Mouse (Mus musculus): ENCODE data around the gene Olfr279. TPM values are rescaled to one million over a fixed set of nuclear protein-coding genes. Genes with fewer than 3 reads are reported as not detected.

The Olfr279 gene
- polyA plus RNA-seq, 1 experiment from 2014 or later: not detected

DNA sequence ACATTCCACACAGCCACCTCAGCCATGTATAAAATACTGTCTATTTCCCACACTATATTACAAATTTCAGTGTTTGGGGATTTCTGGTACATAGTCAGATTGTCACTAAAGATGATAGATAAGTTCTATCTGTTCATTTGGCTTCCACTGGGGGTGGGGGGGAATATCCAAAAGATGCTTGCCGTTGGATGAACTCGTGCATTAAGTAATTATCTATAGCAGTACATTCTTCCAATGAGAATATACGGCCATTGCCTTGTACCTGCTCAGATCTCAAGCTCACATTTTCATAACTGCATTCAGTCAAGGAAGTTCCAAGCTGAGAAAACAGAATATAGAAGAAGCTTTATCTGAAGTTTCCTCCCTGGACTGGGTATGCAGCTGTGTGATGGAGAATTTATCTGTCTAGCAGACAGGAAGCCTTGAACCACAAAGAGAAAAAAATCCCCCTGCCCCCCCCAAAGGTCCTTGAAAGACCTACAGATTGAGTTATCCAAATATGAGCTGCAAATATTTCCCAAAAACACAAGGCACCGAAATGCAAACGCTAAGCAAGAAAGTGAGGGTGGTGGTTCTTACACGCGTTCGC lies 5.7 kb upstream of the Olfr279 start:
- no peak for ATAC-seq (ENCODE audit: borderline replicate concordance, extremely low read depth, low FRiP score, low TSS enrichment)
- Histone ChIP-seq H3K9ac (no peak overlapping the region), H3K9me3 (no peaks in the 10 kb centered on the region), H3K27me3 (no peaks in the 10 kb centered on the region), H3K4me3 (no peak overlapping the region), H3K36me3 (no peaks in the 10 kb centered on the region), H3K4me2 (no peak overlapping the region), H3K4me1 (no peaks in the 10 kb centered on the region), H3K27ac (no peak overlapping the region)
- 90% methylated on average over 8 of the region's 8 CpGs for WGBS

DNA sequence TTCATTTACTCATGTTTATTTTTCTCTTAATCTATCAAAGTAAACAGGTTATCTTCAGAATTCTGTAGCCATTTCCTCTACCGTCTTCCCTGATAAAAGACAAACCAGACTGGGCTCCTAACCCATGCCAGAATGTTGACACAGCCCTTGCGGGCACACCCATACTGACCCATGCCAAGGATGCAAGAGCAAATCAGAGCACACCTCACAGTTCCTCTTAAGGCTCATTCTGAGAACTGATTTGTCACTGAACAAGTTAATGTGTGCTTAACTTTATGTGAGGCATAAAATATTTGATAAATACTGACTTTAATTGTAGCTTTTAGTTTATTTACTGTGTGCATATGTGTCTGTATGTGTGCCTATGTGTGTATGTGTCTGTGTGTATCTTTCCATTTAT lies 870 bp upstream of the Olfr279 start:
- no peak for ATAC-seq (ENCODE audit: borderline replicate concordance, extremely low read depth, low FRiP score, low TSS enrichment)

DNA sequence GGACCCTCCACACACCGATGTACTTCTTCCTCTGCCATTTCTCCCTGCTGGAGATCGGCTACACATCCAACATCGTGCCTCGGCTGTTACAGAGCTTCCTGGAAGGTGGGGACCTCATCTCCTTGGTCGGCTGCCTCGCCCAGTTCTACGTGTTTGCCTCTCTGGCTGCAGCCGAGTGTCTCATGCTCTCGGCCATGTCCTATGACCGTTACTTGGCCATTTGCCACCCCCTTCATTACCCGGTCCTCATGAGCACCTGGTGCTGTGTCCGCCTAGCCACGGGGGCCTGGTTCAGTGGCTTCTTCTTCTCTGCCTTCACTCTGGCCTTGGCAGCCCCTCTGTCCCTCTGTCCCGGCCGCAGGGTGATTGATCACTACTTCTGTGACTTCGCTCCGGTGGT lies 5.4 kb downstream of the Olfr279 start:
- Histone ChIP-seq H3K27ac (no peak overlapping the region), H3K4me2 (no peak overlapping the region), H3K27me3 (no peaks in the 10 kb centered on the region), H3K36me3 (no peaks in the 10 kb centered on the region), H3K4me1 (no peaks in the 10 kb centered on the region), H3K9ac (no peak overlapping the region), H3K4me3 (no peak overlapping the region), H3K9me3 (no peaks in the 10 kb centered on the region)
- no peak for ATAC-seq (ENCODE audit: borderline replicate concordance, extremely low read depth, low FRiP score, low TSS enrichment)
- WGBS: 70% methylated on average over 17 of the region's 17 CpGs

More for the DNA sequence above, 870 bp upstream of the Olfr279 start:
- Histone ChIP-seq H3K27ac (no peak overlapping the region), H3K4me1 (no peaks in the 10 kb centered on the region), H3K9ac (no peak overlapping the region), H3K36me3 (no peaks in the 10 kb centered on the region), H3K4me2 (no peak overlapping the region), H3K27me3 (no peaks in the 10 kb centered on the region), H3K4me3 (no peak overlapping the region), H3K9me3 (no peaks in the 10 kb centered on the region)
- WGBS: 41% methylated on average over 2 of the region's 2 CpGs

DNA sequence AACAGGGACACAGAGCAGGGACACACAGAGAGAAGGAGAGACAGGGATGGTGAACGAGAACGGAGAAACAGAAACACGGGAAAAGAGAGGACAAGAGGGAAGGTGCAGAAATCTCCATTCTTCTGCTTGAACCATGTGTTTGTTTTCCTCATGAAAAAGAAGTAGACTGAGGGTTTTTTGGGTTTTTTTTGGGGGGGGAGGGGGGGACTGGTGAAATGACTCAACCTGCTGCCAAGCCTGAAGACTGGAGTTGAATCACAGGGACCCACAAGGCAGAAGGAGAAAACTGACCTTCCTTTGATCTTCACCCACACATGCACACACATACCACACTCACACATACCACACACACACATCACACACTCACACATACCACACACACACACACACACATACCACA lies 11.1 kb downstream of the Olfr279 start:
- H3K36me3 ChIP-seq: no peaks in the 10 kb centered on the region
- ATAC-seq (ENCODE audit: borderline replicate concordance, extremely low read depth, low FRiP score, low TSS enrichment): no peak
- 73% methylated on average over 3 of the region's 3 CpGs for WGBS
- H3K4me1 ChIP-seq: no peaks in the 10 kb centered on the region
- H3K9ac ChIP-seq: no peak overlapping the region
- H3K4me2 ChIP-seq: no peak overlapping the region
- H3K4me3 ChIP-seq: no peak overlapping the region
- H3K27ac ChIP-seq: no peak overlapping the region
- no peaks in the 10 kb centered on the region for H3K27me3 ChIP-seq
- H3K9me3 ChIP-seq: no peaks in the 10 kb centered on the region

DNA sequence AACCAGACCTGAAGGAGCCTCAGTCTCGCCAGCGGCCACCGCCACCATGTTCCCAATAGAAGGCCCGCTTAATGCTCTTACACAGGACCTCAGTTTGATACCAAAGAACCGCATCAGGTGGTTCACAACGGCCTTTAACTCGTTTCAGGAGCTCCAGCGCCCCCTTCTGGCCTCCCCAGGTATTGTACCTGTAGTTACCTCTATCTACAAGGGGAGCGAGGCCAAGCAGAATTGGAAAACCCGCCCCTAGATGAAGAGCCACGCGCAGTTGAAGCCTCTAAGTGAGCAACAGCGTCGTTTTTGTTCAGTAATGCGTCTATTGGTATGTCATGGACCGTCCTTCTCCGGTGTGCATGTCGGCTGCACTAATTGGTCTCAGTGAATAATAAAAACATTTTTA lies 12.3 kb downstream of the Olfr279 start:
- H3K9ac ChIP-seq: no peak overlapping the region
- no peaks in the 10 kb centered on the region for H3K36me3 ChIP-seq
- H3K4me1 ChIP-seq: no peaks in the 10 kb centered on the region
- H3K4me2 ChIP-seq: no peak overlapping the region
- no peak overlapping the region for H3K27ac ChIP-seq
- H3K4me3 ChIP-seq: no peak overlapping the region
- H3K27me3 ChIP-seq: no peaks in the 10 kb centered on the region
- no peak for ATAC-seq (ENCODE audit: borderline replicate concordance, extremely low read depth, low FRiP score, low TSS enrichment)
- H3K9me3 ChIP-seq: no peaks in the 10 kb centered on the region
- 13% methylated on average over 18 of the region's 18 CpGs for WGBS

DNA sequence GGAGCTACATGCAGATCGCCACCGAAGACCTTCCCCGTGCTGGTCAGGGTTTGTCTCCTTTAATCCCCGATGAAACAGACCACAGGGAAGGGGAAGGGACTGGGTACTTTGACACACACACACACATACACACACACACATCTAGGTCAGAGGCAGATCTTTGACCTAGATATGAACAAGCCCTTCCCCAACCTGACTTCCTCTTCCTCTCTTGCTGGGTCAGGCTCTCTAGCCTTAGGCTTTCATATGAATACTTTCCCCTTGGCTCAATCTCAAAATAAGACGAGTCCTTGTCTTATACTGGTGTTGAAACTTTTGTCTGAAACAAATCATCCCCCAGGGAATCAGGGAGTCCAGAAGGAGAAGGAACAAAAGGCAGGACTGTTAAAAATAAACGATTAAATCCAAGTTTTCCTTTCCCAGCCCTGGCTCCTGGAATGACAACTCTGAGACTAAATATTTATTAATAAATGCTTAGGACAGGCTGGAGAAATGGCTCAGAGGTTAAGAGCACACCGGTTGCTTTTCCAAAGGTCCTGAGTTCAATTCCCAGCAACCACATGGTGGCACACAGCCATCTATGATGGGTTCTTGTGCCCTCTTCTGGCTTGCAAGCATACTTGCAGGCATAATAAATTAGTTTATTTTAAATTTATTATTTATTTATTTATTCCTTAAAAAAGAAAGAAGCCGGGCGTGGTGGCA lies 14.2 kb downstream of the Olfr279 start:
- no peak overlapping the region for H3K4me2 ChIP-seq
- H3K4me3 ChIP-seq: no peak overlapping the region
- no peaks in the 10 kb centered on the region for H3K27me3 ChIP-seq
- H3K9me3 ChIP-seq: no peaks in the 10 kb centered on the region
- H3K36me3 ChIP-seq: no peaks in the 10 kb centered on the region
- WGBS: 71% methylated on average over 9 of the region's 9 CpGs
- H3K27ac ChIP-seq: no peak overlapping the region
- peaks cover 4% of the 10 kb centered on the region for H3K4me1 ChIP-seq
- no peak overlapping the region for H3K9ac ChIP-seq
- ATAC-seq (ENCODE audit: borderline replicate concordance, extremely low read depth, low FRiP score, low TSS enrichment): no peak

DNA sequence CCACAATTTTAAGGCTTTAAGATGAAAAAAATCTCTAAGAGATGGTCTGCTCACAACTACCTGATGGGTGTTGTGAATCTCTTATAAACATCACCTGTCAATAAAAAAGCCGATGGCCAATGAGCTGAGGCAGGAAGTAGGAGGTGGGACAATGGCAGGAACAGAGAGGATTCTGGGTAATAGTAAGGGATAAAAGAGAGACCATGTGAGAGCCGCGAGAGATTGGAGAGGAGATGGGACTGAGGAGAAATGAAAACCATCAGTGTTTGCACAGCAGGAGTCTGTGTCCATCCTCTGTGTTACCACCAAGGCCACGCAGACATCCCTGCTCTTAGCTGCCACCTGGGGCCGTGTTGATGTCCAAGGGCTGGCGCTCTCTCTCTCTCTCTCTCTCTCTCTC lies 15.1 kb downstream of the Olfr279 start:
- Histone ChIP-seq H3K9ac (no peak overlapping the region), H3K27me3 (no peaks in the 10 kb centered on the region), H3K9me3 (no peaks in the 10 kb centered on the region), H3K36me3 (no peaks in the 10 kb centered on the region), H3K4me2 (no peak overlapping the region), H3K4me3 (no peak overlapping the region), H3K4me1 (peaks cover 4% of the 10 kb centered on the region), H3K27ac (no peak overlapping the region)
- no peak for ATAC-seq (ENCODE audit: borderline replicate concordance, extremely low read depth, low FRiP score, low TSS enrichment)
- WGBS: 85% methylated on average over 5 of the region's 6 CpGs

DNA sequence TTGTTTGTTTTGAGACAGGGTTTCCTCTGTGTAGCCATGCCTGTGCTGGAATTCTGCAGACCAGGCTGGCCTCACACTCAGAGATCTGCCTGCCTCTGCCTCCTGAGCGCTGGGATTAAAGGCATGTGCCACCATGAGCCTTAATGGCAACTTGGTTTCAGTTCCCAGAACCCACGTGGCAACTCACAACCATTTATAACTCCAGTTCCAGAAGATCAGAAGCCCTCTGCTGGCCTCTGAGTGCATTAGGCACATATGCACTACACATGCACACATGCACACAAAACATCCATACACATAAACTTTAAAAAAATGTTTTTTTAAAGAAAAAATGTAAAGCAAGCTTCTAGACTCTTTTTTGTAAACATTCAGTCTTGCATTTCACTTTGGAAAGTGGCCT lies 17.2 kb downstream of the Olfr279 start:
- H3K36me3 ChIP-seq: no peaks in the 10 kb centered on the region
- no peak overlapping the region for H3K9ac ChIP-seq
- no peak overlapping the region for H3K27ac ChIP-seq
- peaks cover 14% of the 10 kb centered on the region for H3K4me1 ChIP-seq
- WGBS: 51% methylated on average over 2 of the region's 2 CpGs
- no peaks in the 10 kb centered on the region for H3K9me3 ChIP-seq
- no peaks in the 10 kb centered on the region for H3K27me3 ChIP-seq
- no peak for ATAC-seq (ENCODE audit: borderline replicate concordance, extremely low read depth, low FRiP score, low TSS enrichment)
- no peak overlapping the region for H3K4me3 ChIP-seq
- H3K4me2 ChIP-seq: no peak overlapping the region

DNA sequence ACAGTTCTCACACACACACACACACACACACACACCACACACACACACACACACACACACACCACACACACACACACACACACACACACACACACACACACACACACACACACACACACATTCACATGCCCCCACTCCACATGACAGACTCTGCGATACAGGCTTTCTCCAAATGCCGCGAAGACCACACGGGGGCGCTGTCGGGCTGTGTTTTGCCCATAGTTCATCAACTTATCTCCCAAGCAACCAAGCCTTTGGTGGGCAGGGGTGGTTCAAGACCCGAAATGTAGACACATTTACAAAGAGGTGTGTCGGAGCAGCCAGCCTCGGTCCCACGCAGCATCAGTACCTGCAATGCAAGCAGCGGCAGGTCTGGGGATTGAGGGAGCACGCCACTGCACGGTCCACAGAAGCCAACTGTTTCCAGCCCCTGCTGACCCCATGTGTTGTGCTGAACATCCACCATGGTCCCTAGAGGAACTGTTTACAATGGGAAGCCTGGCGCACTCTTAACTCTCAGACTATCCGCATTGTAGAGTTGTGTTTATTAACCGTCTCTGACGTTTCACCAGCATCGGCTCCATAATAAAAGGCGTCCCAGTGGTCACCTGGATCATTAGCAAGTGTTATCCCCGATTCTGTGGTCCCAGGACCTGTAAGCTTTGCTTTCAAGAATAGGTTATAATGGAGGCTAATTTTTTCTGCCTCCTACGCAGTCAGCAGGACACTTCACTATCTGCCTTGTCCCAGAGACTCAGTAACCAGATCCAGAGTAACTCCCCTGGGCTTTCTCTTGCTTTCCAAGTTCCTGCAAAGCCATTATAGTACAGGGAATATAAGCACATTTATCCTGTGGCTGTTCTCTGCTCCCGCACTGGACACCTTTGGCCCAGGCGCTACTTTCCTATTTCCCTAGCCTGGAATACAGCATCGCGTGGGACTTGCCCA lies 18.5 kb downstream of the Olfr279 start:
- Histone ChIP-seq H3K27me3 (no peaks in the 10 kb centered on the region), H3K4me1 (peaks cover 14% of the 10 kb centered on the region), H3K9ac (0 out of 2 replicates have a peak overlapping the region, but pooled peaks have one; percentile 19), H3K27ac (no peak overlapping the region), H3K9me3 (no peaks in the 10 kb centered on the region), H3K4me3 (peak overlapping the region; percentile 21; the same call in 1 of the 2 replicates), H3K4me2 (peak overlapping the region; percentile 58), H3K36me3 (no peaks in the 10 kb centered on the region)
- WGBS: 24% methylated on average over 25 of the region's 25 CpGs
- ATAC-seq (ENCODE audit: borderline replicate concordance, extremely low read depth, low FRiP score, low TSS enrichment): peak; percentile 25; the same call in 1 of the 2 replicates

DNA sequence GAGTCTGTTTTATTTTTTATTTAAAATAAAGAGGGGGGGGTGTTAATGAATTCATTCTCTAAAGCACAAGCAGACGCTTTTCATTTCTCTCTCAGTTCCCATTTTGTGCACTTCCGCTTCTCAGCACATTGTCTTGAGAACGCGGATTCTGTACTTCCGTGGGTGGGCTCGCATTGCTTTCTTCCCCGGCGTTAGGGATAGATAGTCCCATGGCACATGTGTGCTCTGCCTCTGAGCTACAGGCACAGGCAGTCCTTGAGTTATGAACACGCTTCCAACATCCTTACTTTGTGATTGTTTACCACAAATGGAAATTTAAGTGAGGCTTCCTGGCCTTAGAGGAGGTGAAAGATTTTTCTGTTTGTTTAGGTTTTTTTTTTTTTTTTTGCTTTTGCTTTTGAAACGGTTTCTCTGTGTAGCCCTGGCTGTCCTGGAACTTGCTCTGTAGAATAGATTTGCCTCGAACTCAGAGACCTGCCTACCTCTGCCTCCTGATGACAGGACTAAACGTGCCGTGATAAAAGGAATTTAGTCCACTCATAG lies 19.3 kb downstream of the Olfr279 start:
- no peak overlapping the region for H3K4me3 ChIP-seq
- H3K9ac ChIP-seq: no peak overlapping the region
- peak overlapping the region; percentile 0; the same call in 1 of the 2 replicates for H3K4me2 ChIP-seq
- ATAC-seq (ENCODE audit: borderline replicate concordance, extremely low read depth, low FRiP score, low TSS enrichment): no peak
- WGBS: 54% methylated on average over 13 of the region's 13 CpGs
- H3K27ac ChIP-seq: no peak overlapping the region
- no peaks in the 10 kb centered on the region for H3K9me3 ChIP-seq
- peaks cover 14% of the 10 kb centered on the region for H3K4me1 ChIP-seq
- H3K27me3 ChIP-seq: no peaks in the 10 kb centered on the region
- H3K36me3 ChIP-seq: no peaks in the 10 kb centered on the region

DNA sequence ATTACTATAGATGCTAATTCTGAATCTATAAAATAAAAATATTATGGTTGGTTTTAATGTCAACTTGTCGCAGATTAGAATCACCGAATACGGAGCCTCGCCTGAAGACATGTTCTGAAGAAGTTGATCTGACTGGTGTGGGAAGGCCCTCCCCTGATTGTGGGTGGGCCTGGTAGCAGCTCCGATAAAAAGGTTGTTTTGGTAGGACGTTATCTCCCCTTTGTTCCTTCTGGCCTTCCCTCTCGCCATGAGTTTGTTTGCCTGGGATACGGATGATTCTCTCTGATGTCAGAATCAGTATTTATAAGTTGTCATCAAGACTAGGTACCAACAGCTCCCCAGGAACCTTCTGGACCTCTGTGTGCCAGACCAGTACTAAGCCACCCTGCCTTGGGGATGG lies 20.0 kb downstream of the Olfr279 start:
- Histone ChIP-seq H3K27me3 (no peaks in the 10 kb centered on the region), H3K4me1 (peaks cover 14% of the 10 kb centered on the region), H3K4me3 (no peak overlapping the region), H3K4me2 (no peak overlapping the region), H3K9me3 (no peaks in the 10 kb centered on the region), H3K9ac (no peak overlapping the region), H3K36me3 (no peaks in the 10 kb centered on the region), H3K27ac (no peak overlapping the region)
- no peak for ATAC-seq (ENCODE audit: borderline replicate concordance, extremely low read depth, low FRiP score, low TSS enrichment)
- WGBS: 46% methylated on average over 8 of the region's 8 CpGs
